Mouse (Mus musculus): Measurements from ENCODE around the gene Rassf2. TPM values are rescaled to one million over a fixed set of nuclear protein-coding genes. Genes with fewer than 3 reads are reported as not detected.

The Rassf2 gene
- polyA plus RNA-seq (2014; fragmentation: Nextera tagmentation; extraction: Ambion mirVana): 17.9 and 20.3 TPM in 2 replicates

- no peaks in the 10 kb centered on the region for H3K36me3 ChIP-seq (ENCODE audit: control insufficient read depth, insufficient read depth, low read length)
- H3K9ac ChIP-seq (ENCODE audit: low read length): peak within 1 kb of the TSS; percentile 77
- peaks cover 16% of the 10 kb centered on the region; the same call in 1 of the 2 replicates for H3K4me1 ChIP-seq (ENCODE audit: control insufficient read depth, insufficient read depth, low read length)
- H3K27ac ChIP-seq (ENCODE audit: low read depth, low read length): peak within 1 kb of the TSS; percentile 85
- peak; percentile 87 for ATAC-seq
- peak within 1 kb of the TSS; percentile 63 for H3K4me2 ChIP-seq (ENCODE audit: low read length)
- no peaks in the 10 kb centered on the region for H3K9me3 ChIP-seq (replicated peaks; ENCODE audit: control insufficient read depth, low read length)
- H3K27me3 ChIP-seq (replicated peaks; ENCODE audit: control insufficient read depth, insufficient read depth, low read length): no peaks in the 10 kb centered on the region
- H3K4me3 ChIP-seq (ENCODE audit: low read depth, low read length): peak within 1 kb of the TSS; percentile 63
- DNase-seq (ENCODE audit: low spot score): peak; percentile 96
- 1% methylated on average over 38 of the region's 48 CpGs for WGBS
Measured at GRCm38 (mm10) chr2:132029646-132030417, at the start of gene Rassf2. Gene Rassf2 (minus strand): TSS chr2:132030258.

- no peak for ATAC-seq
Measured at GRCm38 (mm10) chr2:132079139-132079538, 49.1 kb upstream of the Rassf2 start.

GRCm38 (mm10) chr2:132073052-132073451 lies 43.0 kb upstream of the Rassf2 start:
- DNase-seq (ENCODE audit: low spot score): no peak
- Histone ChIP-seq H3K9ac (ENCODE audit: low read length) (no peak overlapping the region), H3K27me3 (replicated peaks; ENCODE audit: control insufficient read depth, insufficient read depth, low read length) (no peaks in the 10 kb centered on the region), H3K4me2 (ENCODE audit: low read length) (no peak overlapping the region), H3K36me3 (ENCODE audit: control insufficient read depth, insufficient read depth, low read length) (peaks cover 45% of the 10 kb centered on the region), H3K4me3 (ENCODE audit: low read depth, low read length) (no peak overlapping the region), H3K4me1 (ENCODE audit: control insufficient read depth, insufficient read depth, low read length) (no peaks in the 10 kb centered on the region), H3K9me3 (replicated peaks; ENCODE audit: control insufficient read depth, low read length) (no peaks in the 10 kb centered on the region), H3K27ac (ENCODE audit: low read depth, low read length) (no peak overlapping the region)
- WGBS: 61% methylated on average over 3 of the region's 3 CpGs
- no peak for ATAC-seq

More at GRCm38 (mm10) chr2:132079139-132079538, 49.1 kb upstream of the Rassf2 start:
- Histone ChIP-seq H3K27me3 (replicated peaks; ENCODE audit: control insufficient read depth, insufficient read depth, low read length) (no peaks in the 10 kb centered on the region), H3K4me1 (ENCODE audit: control insufficient read depth, insufficient read depth, low read length) (no peaks in the 10 kb centered on the region), H3K36me3 (ENCODE audit: control insufficient read depth, insufficient read depth, low read length) (peaks cover 25% of the 10 kb centered on the region), H3K9ac (ENCODE audit: low read length) (no peak overlapping the region), H3K4me3 (ENCODE audit: low read depth, low read length) (no peak overlapping the region), H3K4me2 (ENCODE audit: low read length) (no peak overlapping the region), H3K9me3 (replicated peaks; ENCODE audit: control insufficient read depth, low read length) (no peaks in the 10 kb centered on the region), H3K27ac (ENCODE audit: low read depth, low read length) (no peak overlapping the region)
- WGBS: 84% methylated on average over 5 of the region's 5 CpGs
- no peak for DNase-seq (ENCODE audit: low spot score)

- H3K36me3 ChIP-seq (ENCODE audit: control insufficient read depth, insufficient read depth, low read length): peaks cover 49% of the 10 kb centered on the region
- H3K9ac ChIP-seq (ENCODE audit: low read length): no peak overlapping the region
- no peaks in the 10 kb centered on the region for H3K4me1 ChIP-seq (ENCODE audit: control insufficient read depth, insufficient read depth, low read length)
- no peak overlapping the region for H3K27ac ChIP-seq (ENCODE audit: low read depth, low read length)
- WGBS: 93% methylated on average over 10 of the region's 10 CpGs
- DNase-seq (ENCODE audit: low spot score) (no peak), ATAC-seq (no peak)
- H3K4me2 ChIP-seq (ENCODE audit: low read length): no peak overlapping the region
- no peak overlapping the region for H3K4me3 ChIP-seq (ENCODE audit: low read depth, low read length)
- no peaks in the 10 kb centered on the region for H3K27me3 ChIP-seq (replicated peaks; ENCODE audit: control insufficient read depth, insufficient read depth, low read length)
- H3K9me3 ChIP-seq (replicated peaks; ENCODE audit: control insufficient read depth, low read length): no peaks in the 10 kb centered on the region
Measured at GRCm38 (mm10) chr2:132069985-132070735, 40.1 kb upstream of the Rassf2 start.

- Histone ChIP-seq H3K27me3 (replicated peaks; ENCODE audit: control insufficient read depth, insufficient read depth, low read length) (no peaks in the 10 kb centered on the region), H3K36me3 (ENCODE audit: control insufficient read depth, insufficient read depth, low read length) (peaks cover 40% of the 10 kb centered on the region), H3K27ac (ENCODE audit: low read depth, low read length) (no peak overlapping the region), H3K9me3 (replicated peaks; ENCODE audit: control insufficient read depth, low read length) (no peaks in the 10 kb centered on the region), H3K4me1 (ENCODE audit: control insufficient read depth, insufficient read depth, low read length) (no peaks in the 10 kb centered on the region), H3K4me3 (ENCODE audit: low read depth, low read length) (no peak overlapping the region), H3K9ac (ENCODE audit: low read length) (no peak overlapping the region), H3K4me2 (ENCODE audit: low read length) (no peak overlapping the region)
- DNase-seq (ENCODE audit: low spot score) (no peak), ATAC-seq (no peak)
- 86% methylated on average over 11 of the region's 11 CpGs for WGBS
Measured at GRCm38 (mm10) chr2:132064185-132064831, 34.2 kb upstream of the Rassf2 start.

GRCm38 (mm10) chr2:132063776-132064175 lies 33.7 kb upstream of the Rassf2 start:
- Histone ChIP-seq H3K4me2 (ENCODE audit: low read length) (no peak overlapping the region), H3K9ac (ENCODE audit: low read length) (no peak overlapping the region)

GRCm38 (mm10) chr2:132061884-132062283 lies 31.8 kb upstream of the Rassf2 start:
- Histone ChIP-seq H3K4me2 (ENCODE audit: low read length) (no peak overlapping the region), H3K9ac (ENCODE audit: low read length) (no peak overlapping the region), H3K27me3 (replicated peaks; ENCODE audit: control insufficient read depth, insufficient read depth, low read length) (no peaks in the 10 kb centered on the region), H3K4me1 (ENCODE audit: control insufficient read depth, insufficient read depth, low read length) (no peaks in the 10 kb centered on the region), H3K4me3 (ENCODE audit: low read depth, low read length) (no peak overlapping the region), H3K27ac (ENCODE audit: low read depth, low read length) (no peak overlapping the region), H3K36me3 (ENCODE audit: control insufficient read depth, insufficient read depth, low read length) (peaks cover 50% of the 10 kb centered on the region), H3K9me3 (replicated peaks; ENCODE audit: control insufficient read depth, low read length) (no peaks in the 10 kb centered on the region)
- WGBS: 94% methylated on average over 11 of the region's 11 CpGs
- DNase-seq (ENCODE audit: low spot score) (no peak), ATAC-seq (no peak)

More at GRCm38 (mm10) chr2:132063776-132064175, 33.7 kb upstream of the Rassf2 start:
- no peaks in the 10 kb centered on the region for H3K9me3 ChIP-seq (replicated peaks; ENCODE audit: control insufficient read depth, low read length)
- ATAC-seq (no peak), DNase-seq (ENCODE audit: low spot score) (no peak)
- H3K4me3 ChIP-seq (ENCODE audit: low read depth, low read length): no peak overlapping the region
- peaks cover 39% of the 10 kb centered on the region for H3K36me3 ChIP-seq (ENCODE audit: control insufficient read depth, insufficient read depth, low read length)
- WGBS: 91% methylated on average over 3 of the region's 3 CpGs
- no peak overlapping the region for H3K27ac ChIP-seq (ENCODE audit: low read depth, low read length)
- H3K27me3 ChIP-seq (replicated peaks; ENCODE audit: control insufficient read depth, insufficient read depth, low read length): no peaks in the 10 kb centered on the region
- no peaks in the 10 kb centered on the region for H3K4me1 ChIP-seq (ENCODE audit: control insufficient read depth, insufficient read depth, low read length)

- ATAC-seq: no peak
- no peak overlapping the region for H3K4me2 ChIP-seq (ENCODE audit: low read length)
- H3K36me3 ChIP-seq (ENCODE audit: control insufficient read depth, insufficient read depth, low read length): peaks cover 53% of the 10 kb centered on the region
- H3K27ac ChIP-seq (ENCODE audit: low read depth, low read length): no peak overlapping the region
- no peak overlapping the region for H3K4me3 ChIP-seq (ENCODE audit: low read depth, low read length)
- no peak overlapping the region for H3K9ac ChIP-seq (ENCODE audit: low read length)
- no peaks in the 10 kb centered on the region for H3K27me3 ChIP-seq (replicated peaks; ENCODE audit: control insufficient read depth, insufficient read depth, low read length)
- no peaks in the 10 kb centered on the region for H3K9me3 ChIP-seq (replicated peaks; ENCODE audit: control insufficient read depth, low read length)
- H3K4me1 ChIP-seq (ENCODE audit: control insufficient read depth, insufficient read depth, low read length): no peaks in the 10 kb centered on the region
- WGBS: 87% methylated on average over 8 of the region's 8 CpGs
- no peak for DNase-seq (ENCODE audit: low spot score)
Measured at GRCm38 (mm10) chr2:132059919-132060318, 29.9 kb upstream of the Rassf2 start.
